Mouse (Mus musculus) lung, postnatal 0 days (tissue): Measurements from ENCODE around the gene Amotl1.

Experiments used
- CTCF ChIP-seq: IDR thresholded peaks from 2 replicates; pipeline ENCODE4 v1.5.1; 2016; ENCODE audit warnings: antibody characterized with exemption, mild to moderate bottlenecking
- EP300 ChIP-seq: IDR thresholded peaks from 2 replicates; pipeline ENCODE4 v1.6.1; 2016; ENCODE audit warnings: antibody characterized with exemption, mild to moderate bottlenecking, control low read depth

DNA sequence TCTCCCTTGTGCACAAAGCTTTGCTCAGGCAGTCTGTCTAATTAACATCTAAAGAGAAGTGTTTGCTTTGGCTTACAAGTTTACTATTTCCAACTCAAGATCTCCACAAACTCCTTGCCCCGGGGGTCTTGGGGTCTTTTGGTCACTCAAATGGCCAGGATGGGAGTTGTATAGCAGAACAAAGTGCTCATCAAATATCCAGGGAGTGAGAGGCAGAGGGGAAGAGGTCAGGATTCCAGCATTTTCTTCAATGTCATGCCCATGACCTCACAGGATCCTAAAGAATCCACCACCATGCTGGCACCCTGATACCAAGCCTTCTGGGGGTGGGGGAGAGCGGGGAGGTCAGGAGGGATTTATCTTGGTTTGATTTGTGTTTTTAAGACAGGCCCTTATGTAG, 35.7 kb upstream of the Amotl1 start:
- TF ChIP-seq CTCF (no peak), EP300 (no peak)
